Comparison of ENCODE assay signal across 8 mouse cellular contexts in the genomic region with DNA sequence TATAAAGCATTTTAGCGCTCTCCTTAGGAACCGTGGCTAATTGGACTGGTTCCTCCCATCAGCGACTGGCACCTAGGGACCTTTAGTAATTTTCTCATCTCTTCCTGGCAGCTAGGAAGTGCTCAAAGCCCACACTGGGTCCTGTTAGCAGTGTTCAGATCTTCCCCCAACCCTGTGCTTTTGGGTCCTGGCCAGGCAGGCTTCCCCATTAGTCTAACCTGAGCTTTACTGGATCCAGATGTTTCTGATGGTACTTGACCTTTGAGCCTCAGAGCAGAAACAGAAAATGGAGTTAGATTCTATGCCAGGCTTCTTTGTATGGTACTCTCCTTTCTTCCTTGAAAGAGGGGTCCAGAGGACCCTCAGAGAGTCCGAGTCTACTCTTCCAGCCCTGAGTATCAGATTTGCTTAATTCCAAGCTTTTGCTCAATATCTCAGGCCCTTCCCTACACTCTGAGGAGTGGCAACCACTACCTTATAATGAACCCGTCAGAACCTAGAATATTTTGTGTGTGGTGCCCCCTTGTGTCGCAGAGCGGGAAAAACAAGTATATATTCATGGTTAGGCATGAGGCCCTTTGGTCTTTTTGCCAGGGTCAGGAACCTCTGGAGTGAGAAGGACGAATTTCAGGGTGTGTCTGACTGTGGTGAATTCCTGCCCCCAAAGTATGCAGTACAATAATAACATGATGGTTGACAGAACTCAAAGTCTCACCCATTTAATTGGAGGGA. TPM values are rescaled to one million over a fixed set of nuclear protein-coding genes. Genes with fewer than 3 reads are reported as not detected.
A peak's percentile ranks its signal among the peaks of the same experiment; 100 is the strongest.
DNase-seq lines count a peak whose midpoint lies in the region; ATAC-seq and TF ChIP-seq lines count a peak whose summit lies in the region.

No protein-coding gene starts in this region.

- no peak for ATAC-seq in kidney, postnatal 0 days (replicated peaks; ENCODE audit: low FRiP score, low read depth)
- peak; percentile 22; the same call in 1 of the 2 replicates for ATAC-seq in stomach, postnatal 0 days (ENCODE audit: low FRiP score, low TSS enrichment)

- H3K9me3 ChIP-seq in kidney, postnatal 0 days (replicated peaks; ENCODE audit: low read length), result no peaks in the 10 kb centered on the region
- no peaks in the 10 kb centered on the region for H3K9me3 ChIP-seq in stomach, postnatal 0 days (ENCODE audit: control insufficient read depth, low read length)

- WGBS in kidney, postnatal 0 days, result 31% methylated on average over 8 of the region's 8 CpGs
- WGBS in stomach, postnatal 0 days, result 34% methylated on average over 8 of the region's 8 CpGs

- H3K27me3 ChIP-seq in kidney, postnatal 0 days (ENCODE audit: insufficient read depth, low read length), result no peaks in the 10 kb centered on the region
- H3K27me3 ChIP-seq in stomach, postnatal 0 days (ENCODE audit: control insufficient read depth, insufficient read depth, low read length), result no peaks in the 10 kb centered on the region

- TF ChIP-seq CTCF in kidney, postnatal 0 days (IDR thresholded peaks at IDR 0.05; ENCODE audit: low read depth), result peak; percentile 75
- peak; percentile 77 for TF ChIP-seq CTCF in stomach, postnatal 0 days (IDR thresholded peaks at IDR 0.05; ENCODE audit: low read depth)

- no peaks in the 10 kb centered on the region for H3K4me1 ChIP-seq in kidney, postnatal 0 days (replicated peaks; ENCODE audit: insufficient read depth, low read length)
- no peaks in the 10 kb centered on the region for H3K4me1 ChIP-seq in stomach, postnatal 0 days (replicated peaks; ENCODE audit: control insufficient read depth, insufficient read depth)

- intact Hi-C loops in heart, postnatal 25 days (cut with DNase I), result loop anchor here (1.0 to 5.0 kb wide), 3 partner anchors 36 to 295 kb away; no protein-coding TSS in a partner anchor

- TF ChIP-seq EP300 in stomach, postnatal 0 days (optimal IDR thresholded peaks at IDR 0.05), result no peak

- no peak overlapping the region for H3K27ac ChIP-seq in kidney, postnatal 0 days
- no peak overlapping the region for H3K27ac ChIP-seq in stomach, postnatal 0 days (replicated peaks)

- DNase-seq in heart, adult 8-10 months (ENCODE audit: low spot score), result peak; percentile 19
- DNase-seq in heart, postnatal 25 days (ENCODE audit: low spot score), result no peak
- peak; percentile 65 to 70 for DNase-seq in B cell, adult 2 months
- DNase-seq in adipocyte (ENCODE audit: low spot score), result peak; percentile 49
- peak; percentile 63 for DNase-seq in embryo, embryonic 9.5 days (ENCODE audit: extremely low spot score)
- peak; percentile 64 for DNase-seq in kidney, postnatal 0 days (ENCODE audit: low spot score)
- peak; percentile 67 for DNase-seq in lung, postnatal 10 days
- DNase-seq in stomach, postnatal 0 days (ENCODE audit: low spot score), result peak; percentile 59

- no peak overlapping the region for H3K4me2 ChIP-seq in kidney, postnatal 0 days (ENCODE audit: low read length)
- no peak overlapping the region for H3K4me2 ChIP-seq in stomach, postnatal 0 days (replicated peaks; ENCODE audit: low read depth)

- H3K4me3 ChIP-seq in kidney, postnatal 0 days (replicated peaks; ENCODE audit: low read depth, low read length), result no peak overlapping the region
- no peak overlapping the region for H3K4me3 ChIP-seq in stomach, postnatal 0 days (ENCODE audit: low read depth, low read length)

- no peak overlapping the region for H3K9ac ChIP-seq in kidney, postnatal 0 days (ENCODE audit: low read depth, low read length)
- no peak overlapping the region for H3K9ac ChIP-seq in stomach, postnatal 0 days (ENCODE audit: low read length)

- H3K36me3 ChIP-seq in kidney, postnatal 0 days (ENCODE audit: insufficient read depth, low read length), result no peaks in the 10 kb centered on the region
- no peaks in the 10 kb centered on the region for H3K36me3 ChIP-seq in stomach, postnatal 0 days (ENCODE audit: control insufficient read depth, insufficient read depth, low read length)

RNA-seq across cellular contexts. Expression of a gene that starts 32.9 kb away (rescaled TPM):
- total RNA-seq in heart, adult 8-10 months (2022), result under 1 TPM in 3 of 4 experiments, not detected in 1; 0.06 to 0.14 (median 0.08) TPM
- total RNA-seq in heart, postnatal 25 days (2021), result under 1 TPM in 1 of 2 experiments, not detected in 1; 0.05 TPM
- 0.21 and 0.22 TPM in 2 replicates for polyA plus RNA-seq in kidney, postnatal 0 days (2015; fragmentation: Nextera tagmentation; extraction: Ambion mirVana)
- polyA plus RNA-seq in stomach, postnatal 0 days (2015; fragmentation: Nextera tagmentation; extraction: Ambion mirVana), result 0.70 and 0.92 TPM in 2 replicates

RNA-seq across cellular contexts. Expression of a gene that starts 37.3 kb away (rescaled TPM):
- 1 to 10 TPM; 2.6 to 3.4 (median 2.9) TPM for total RNA-seq in heart, adult 8-10 months (2022)
- total RNA-seq in heart, postnatal 25 days (2021), result 1 to 10 TPM; 3.9 to 4.4 TPM
- polyA plus RNA-seq in kidney, postnatal 0 days (2015; fragmentation: Nextera tagmentation; extraction: Ambion mirVana), result 20.4 and 21.1 TPM in 2 replicates
- 10.2 and 10.4 TPM in 2 replicates for polyA plus RNA-seq in stomach, postnatal 0 days (2015; fragmentation: Nextera tagmentation; extraction: Ambion mirVana)

RNA-seq across cellular contexts. Expression of a gene that starts 56.2 kb away (rescaled TPM):
- 10 to 100 TPM; 52.4 to 55.1 (median 54.4) TPM for total RNA-seq in heart, adult 8-10 months (2022)
- total RNA-seq in heart, postnatal 25 days (2021), result 10 to 100 TPM; 58.6 to 62.3 TPM
- polyA plus RNA-seq in kidney, postnatal 0 days (2015; fragmentation: Nextera tagmentation; extraction: Ambion mirVana), result 107 and 108 TPM in 2 replicates
- polyA plus RNA-seq in stomach, postnatal 0 days (2015; fragmentation: Nextera tagmentation; extraction: Ambion mirVana), result 44.8 and 47.6 TPM in 2 replicates
